Mouse (Mus musculus): ENCODE data around the gene Ninj2. TPM values are rescaled to one million over a fixed set of nuclear protein-coding genes. Genes with fewer than 3 reads are reported as not detected.

Gene Ninj2
- polyA plus RNA-seq, 1 experiment from 2014 or later, result 0.62 TPM

- peak; percentile 93 for ATAC-seq (ENCODE audit: borderline replicate concordance, extremely low read depth, low FRiP score, low TSS enrichment)
- peak overlapping the region; percentile 95 for H3K27ac ChIP-seq
- H3K9ac ChIP-seq, result 0 out of 2 replicates have a peak overlapping the region, but pooled peaks have one; percentile 27
- peak overlapping the region; percentile 51 for H3K4me2 ChIP-seq
- WGBS, result 4% methylated on average over 22 of the region's 22 CpGs
- no peaks in the 10 kb centered on the region for H3K27me3 ChIP-seq
- H3K4me1 ChIP-seq, result peaks cover 40% of the 10 kb centered on the region
- H3K36me3 ChIP-seq, result no peaks in the 10 kb centered on the region
- peak overlapping the region; percentile 17 for H3K4me3 ChIP-seq
- H3K9me3 ChIP-seq, result no peaks in the 10 kb centered on the region
Measured at GRCm38 (mm10) chr6:120111984-120112803, 19.0 kb downstream of the Ninj2 start.

- H3K9ac ChIP-seq, result no peak overlapping the region
- WGBS, result 94% methylated on average over 3 of the region's 3 CpGs
- no peaks in the 10 kb centered on the region for H3K27me3 ChIP-seq
- peaks cover 39% of the 10 kb centered on the region for H3K4me1 ChIP-seq
- ATAC-seq (ENCODE audit: borderline replicate concordance, extremely low read depth, low FRiP score, low TSS enrichment), result no peak
- H3K27ac ChIP-seq, result peak overlapping the region; percentile 73; the same call in 1 of the 2 replicates
- no peak overlapping the region for H3K4me3 ChIP-seq
- H3K9me3 ChIP-seq, result no peaks in the 10 kb centered on the region
- no peak overlapping the region for H3K4me2 ChIP-seq
- no peaks in the 10 kb centered on the region for H3K36me3 ChIP-seq
Measured at GRCm38 (mm10) chr6:120113856-120114255, 20.7 kb downstream of the Ninj2 start.

GRCm38 (mm10) chr6:120114271-120114670 is 21.1 kb downstream of the Ninj2 start:
- WGBS, result 78% methylated on average over 1 of the region's 1 CpGs
- H3K4me2 ChIP-seq, result peak overlapping the region; percentile 18; the same call in 1 of the 2 replicates
- peak overlapping the region; percentile 73 for H3K27ac ChIP-seq

GRCm38 (mm10) chr6:120114698-120115097 is 21.5 kb downstream of the Ninj2 start:
- ATAC-seq (ENCODE audit: borderline replicate concordance, extremely low read depth, low FRiP score, low TSS enrichment), result no peak

More at GRCm38 (mm10) chr6:120114271-120114670, 21.1 kb downstream of the Ninj2 start:
- no peaks in the 10 kb centered on the region for H3K27me3 ChIP-seq
- H3K36me3 ChIP-seq, result no peaks in the 10 kb centered on the region
- H3K9ac ChIP-seq, result no peak overlapping the region
- no peaks in the 10 kb centered on the region for H3K9me3 ChIP-seq
- no peak for ATAC-seq (ENCODE audit: borderline replicate concordance, extremely low read depth, low FRiP score, low TSS enrichment)
- H3K4me3 ChIP-seq, result no peak overlapping the region
- peaks cover 35% of the 10 kb centered on the region for H3K4me1 ChIP-seq

GRCm38 (mm10) chr6:120115443-120115842 is 22.3 kb downstream of the Ninj2 start:
- Histone ChIP-seq H3K27me3 (no peaks in the 10 kb centered on the region), H3K4me3 (no peak overlapping the region), H3K9ac (no peak overlapping the region), H3K36me3 (no peaks in the 10 kb centered on the region), H3K27ac (peak overlapping the region; percentile 73; the same call in 1 of the 2 replicates), H3K9me3 (no peaks in the 10 kb centered on the region), H3K4me2 (no peak overlapping the region), H3K4me1 (peaks cover 30% of the 10 kb centered on the region)
- WGBS, result 62% methylated on average over 3 of the region's 3 CpGs
- no peak for ATAC-seq (ENCODE audit: borderline replicate concordance, extremely low read depth, low FRiP score, low TSS enrichment)

More at GRCm38 (mm10) chr6:120114698-120115097, 21.5 kb downstream of the Ninj2 start:
- Histone ChIP-seq H3K36me3 (no peaks in the 10 kb centered on the region), H3K9me3 (no peaks in the 10 kb centered on the region), H3K9ac (no peak overlapping the region), H3K27ac (peak overlapping the region; percentile 73), H3K27me3 (no peaks in the 10 kb centered on the region), H3K4me1 (peaks cover 33% of the 10 kb centered on the region), H3K4me2 (peak overlapping the region; percentile 18; the same call in 1 of the 2 replicates), H3K4me3 (no peak overlapping the region)
- WGBS, result 8% methylated on average over 7 of the region's 7 CpGs

- Histone ChIP-seq H3K4me3 (no peak overlapping the region), H3K27me3 (no peaks in the 10 kb centered on the region), H3K4me1 (peaks cover 3% of the 10 kb centered on the region), H3K36me3 (no peaks in the 10 kb centered on the region), H3K27ac (no peak overlapping the region), H3K4me2 (no peak overlapping the region), H3K9ac (no peak overlapping the region), H3K9me3 (no peaks in the 10 kb centered on the region)
- no peak for ATAC-seq (ENCODE audit: borderline replicate concordance, extremely low read depth, low FRiP score, low TSS enrichment)
- WGBS, result 75% methylated on average over 5 of the region's 5 CpGs
Measured at GRCm38 (mm10) chr6:120119824-120120223, 26.7 kb downstream of the Ninj2 start.

- no peak overlapping the region for H3K4me3 ChIP-seq
- no peaks in the 10 kb centered on the region for H3K9me3 ChIP-seq
- H3K4me2 ChIP-seq, result no peak overlapping the region
- whole genome bisulfite sequencing, result 85% methylated on average over 7 of the region's 7 CpGs
- no peak for ATAC-seq (ENCODE audit: borderline replicate concordance, extremely low read depth, low FRiP score, low TSS enrichment)
- no peaks in the 10 kb centered on the region for H3K4me1 ChIP-seq
- no peak overlapping the region for H3K27ac ChIP-seq
- H3K27me3 ChIP-seq, result no peaks in the 10 kb centered on the region
- H3K9ac ChIP-seq, result no peak overlapping the region
- no peaks in the 10 kb centered on the region for H3K36me3 ChIP-seq
Measured at GRCm38 (mm10) chr6:120124688-120125087, 31.5 kb downstream of the Ninj2 start.

GRCm38 (mm10) chr6:120126456-120126855 is 33.3 kb downstream of the Ninj2 start:
- H3K4me3 ChIP-seq, result no peak overlapping the region
- H3K36me3 ChIP-seq, result no peaks in the 10 kb centered on the region
- H3K9ac ChIP-seq, result no peak overlapping the region
- H3K4me2 ChIP-seq, result no peak overlapping the region
- H3K9me3 ChIP-seq, result no peaks in the 10 kb centered on the region
- no peaks in the 10 kb centered on the region for H3K4me1 ChIP-seq
- 89% methylated on average over 8 of the region's 8 CpGs for WGBS
- ATAC-seq (ENCODE audit: borderline replicate concordance, extremely low read depth, low FRiP score, low TSS enrichment), result no peak
- no peaks in the 10 kb centered on the region for H3K27me3 ChIP-seq
- H3K27ac ChIP-seq, result no peak overlapping the region

- Histone ChIP-seq H3K9me3 (no peaks in the 10 kb centered on the region), H3K4me2 (no peak overlapping the region), H3K4me3 (no peak overlapping the region), H3K9ac (no peak overlapping the region), H3K27ac (no peak overlapping the region), H3K4me1 (no peaks in the 10 kb centered on the region), H3K27me3 (no peaks in the 10 kb centered on the region), H3K36me3 (no peaks in the 10 kb centered on the region)
- 95% methylated on average over 7 of the region's 7 CpGs for WGBS
- ATAC-seq (ENCODE audit: borderline replicate concordance, extremely low read depth, low FRiP score, low TSS enrichment), result no peak
Measured at GRCm38 (mm10) chr6:120127321-120127720, 34.2 kb downstream of the Ninj2 start.

- no peak overlapping the region for H3K4me3 ChIP-seq
- 71% methylated on average over 4 of the region's 4 CpGs for WGBS
- H3K36me3 ChIP-seq, result no peaks in the 10 kb centered on the region
- no peak overlapping the region for H3K4me2 ChIP-seq
- no peak for ATAC-seq (ENCODE audit: borderline replicate concordance, extremely low read depth, low FRiP score, low TSS enrichment)
- H3K27ac ChIP-seq, result no peak overlapping the region
- H3K9ac ChIP-seq, result no peak overlapping the region
- H3K27me3 ChIP-seq, result no peaks in the 10 kb centered on the region
- H3K9me3 ChIP-seq, result no peaks in the 10 kb centered on the region
- H3K4me1 ChIP-seq, result no peaks in the 10 kb centered on the region
Measured at GRCm38 (mm10) chr6:120134748-120135147, 41.6 kb downstream of the Ninj2 start.

- Histone ChIP-seq H3K9me3 (no peaks in the 10 kb centered on the region), H3K4me2 (no peak overlapping the region), H3K27me3 (no peaks in the 10 kb centered on the region), H3K4me3 (no peak overlapping the region), H3K36me3 (no peaks in the 10 kb centered on the region), H3K27ac (peak overlapping the region; percentile 91), H3K9ac (no peak overlapping the region), H3K4me1 (peaks cover 38% of the 10 kb centered on the region)
- 65% methylated on average over 1 of the region's 1 CpGs for WGBS
- ATAC-seq (ENCODE audit: borderline replicate concordance, extremely low read depth, low FRiP score, low TSS enrichment), result no peak
Measured at GRCm38 (mm10) chr6:120145439-120145838, 52.3 kb downstream of the Ninj2 start.

GRCm38 (mm10) chr6:120146676-120147075 is 53.5 kb downstream of the Ninj2 start:
- Histone ChIP-seq H3K9ac (no peak overlapping the region), H3K27me3 (no peaks in the 10 kb centered on the region), H3K4me3 (no peak overlapping the region), H3K27ac (peak overlapping the region; percentile 91), H3K4me2 (no peak overlapping the region), H3K4me1 (peaks cover 43% of the 10 kb centered on the region), H3K36me3 (no peaks in the 10 kb centered on the region), H3K9me3 (no peaks in the 10 kb centered on the region)
- 49% methylated on average over 10 of the region's 10 CpGs for WGBS
- ATAC-seq (ENCODE audit: borderline replicate concordance, extremely low read depth, low FRiP score, low TSS enrichment), result 0 out of 2 replicates have a peak, but pooled peaks have one; percentile 28

All from lung, embryonic 15.5 days (tissue).